Mouse (Mus musculus) thymus, adult 2 months (tissue): ENCODE measurements around the gene Apaf1.

ENCODE experiments used
- CTCF ChIP-seq: fragments of 200-500 bp; IDR thresholded peaks from 2 replicates; pipeline ENCODE4 v1.5.1; 2012; ENCODE audit warnings: mild to moderate bottlenecking, control low read depth, low read length, moderate library complexity, borderline replicate concordance; ENCODE audit not compliant: control insufficient read depth, poor library complexity, insufficient read depth; ENCODE audit errors: extremely low read depth
- POLR2A ChIP-seq: fragments of 200-500 bp; IDR thresholded peaks from 2 replicates; pipeline ENCODE4 v1.6.1; 2012; ENCODE audit warnings: mild to moderate bottlenecking, low read length, control low read depth, moderate library complexity; ENCODE audit not compliant: control insufficient read depth, poor library complexity, insufficient read depth; ENCODE audit errors: extremely low read depth

- TF ChIP-seq CTCF: no peak
- TF ChIP-seq POLR2A: no peak
These were observed 23.4 kb upstream of the Apaf1 start for GRCm38 (mm10) chr10:91105981-91106380.
